Mouse (Mus musculus) liver, postnatal 0 days (tissue): Measurements from ENCODE around the gene Fgfr1op2.

ENCODE experiments used
- CTCF ChIP-seq: sonication (generic); IDR thresholded peaks from 2 replicates; pipeline ENCODE4 v1.5.1; 2016; ENCODE audit warnings: antibody characterized with exemption, low read depth
- EP300 ChIP-seq: IDR thresholded peaks from 2 replicates; pipeline ENCODE4 v1.6.1; 2016; ENCODE audit warnings: antibody characterized with exemption, low read depth, mild to moderate bottlenecking

GRCm38 (mm10) chr6:146642276-146643183 is 65.5 kb downstream of the Fgfr1op2 start, which contains the start of the genes Med21 and Tm7sf3:
- TF ChIP-seq CTCF: peak; percentile 60
- no peak for TF ChIP-seq EP300
